Mouse (Mus musculus) embryonic facial prominence, embryonic 11.5 days (tissue): Measurements from ENCODE around the gene Tnfaip8l2. TPM values are rescaled to one million over a fixed set of nuclear protein-coding genes. Genes with fewer than 3 reads are reported as not detected.

Experiments
- ATAC-seq: fragments of 200-750 bp; cut with Nextera tagmentation; replicated peaks from 2 replicates; pipeline ENCODE4 v1.8.0; 2017; ENCODE audit warnings: low read depth; ENCODE audit not compliant: insufficient number of reproducible peaks, low FRiP score, low TSS enrichment
- DNase-seq: peaks from one replicate; pipeline ENCODE4 v3.0.0-alpha.2; 2015; ENCODE audit warnings: low spot score
- H3K27ac ChIP-seq: fragments of 300-500 bp; sonication (generic); replicated peaks from 2 replicates; pipeline ENCODE4 v1.5.1; 2014; ENCODE audit warnings: mild to moderate bottlenecking, low read depth, low read length, control low read depth
- H3K27me3 ChIP-seq: fragments of 300-500 bp; sonication (generic); 2 replicates; pipeline ENCODE4 v1.6.1; 2014; ENCODE audit warnings: mild to moderate bottlenecking, low read length, moderate library complexity, mixed read lengths; ENCODE audit not compliant: control insufficient read depth, insufficient read depth
- H3K36me3 ChIP-seq: fragments of 300-500 bp; sonication (generic); replicated peaks from 2 replicates; pipeline ENCODE4 v1.6.1; 2014; ENCODE audit warnings: low read depth, mild to moderate bottlenecking, low read length, moderate library complexity, mixed read lengths; ENCODE audit not compliant: control insufficient read depth, insufficient read depth
- H3K4me1 ChIP-seq: fragments of 300-500 bp; sonication (generic); 2 replicates; pipeline ENCODE4 v1.6.1; 2014; ENCODE audit warnings: low read length, mixed read lengths; ENCODE audit not compliant: control insufficient read depth, insufficient read depth
- H3K4me2 ChIP-seq: fragments of 300-500 bp; sonication (generic); 2 replicates; pipeline ENCODE4 v1.6.1; 2014; ENCODE audit warnings: low read depth, mild to moderate bottlenecking, control low read depth, low read length, moderate library complexity
- H3K4me3 ChIP-seq: fragments of 300-500 bp; sonication (generic); 2 replicates; pipeline ENCODE4 v1.5.1; 2014; ENCODE audit warnings: low read depth, low read length, control low read depth
- H3K9ac ChIP-seq: fragments of 300-500 bp; sonication (generic); replicated peaks from 2 replicates; pipeline ENCODE4 v1.6.1; 2014; ENCODE audit warnings: mild to moderate bottlenecking, control low read depth, low read length
- H3K9me3 ChIP-seq: fragments of 300-500 bp; sonication (generic); replicated peaks from 2 replicates; pipeline ENCODE4 v1.6.1; 2016; ENCODE audit warnings: mild to moderate bottlenecking, low read length, inconsistent platforms, mixed read lengths; ENCODE audit not compliant: control insufficient read depth
- WGBS: fragments of 180-500 bp; shearing (Covaris S2); extraction: QIAGEN DNeasy Blood & Tissue Kit; methylation state at CpG from one replicate; pipeline ENCODE4 v1.1.7; 2014; 5-methylcytosine and 5-hydroxymethylcytosine counted together
- polyA plus RNA-seq: library from polyadenylated mRNA; unstranded; fragments of >200 nt; fragmentation: Nextera tagmentation; extraction: Ambion mirVana; gene quantifications from 2 replicates; pipeline ENCODE4 v1.2.1, GENCODE M21; 2014

The Tnfaip8l2 gene
- polyA plus RNA-seq, 1 experiment from 2014 or later, result 2.0 TPM

GRCm38 (mm10) chr3:95176500-95176899, 34.3 kb upstream of the Tnfaip8l2 start:
- 56% methylated on average over 3 of the region's 3 CpGs for WGBS
- ATAC-seq (no peak), DNase-seq (no peak)
- peaks cover 27% of the 10 kb centered on the region for H3K27me3 ChIP-seq
- no peak overlapping the region for H3K9ac ChIP-seq
- no peak overlapping the region for H3K27ac ChIP-seq
- no peaks in the 10 kb centered on the region; the same call in 1 of the 2 replicates for H3K36me3 ChIP-seq
- no peak overlapping the region for H3K4me3 ChIP-seq
- peaks cover 9% of the 10 kb centered on the region for H3K4me1 ChIP-seq
- H3K9me3 ChIP-seq, result no peaks in the 10 kb centered on the region
- H3K4me2 ChIP-seq, result no peak overlapping the region

DNA sequence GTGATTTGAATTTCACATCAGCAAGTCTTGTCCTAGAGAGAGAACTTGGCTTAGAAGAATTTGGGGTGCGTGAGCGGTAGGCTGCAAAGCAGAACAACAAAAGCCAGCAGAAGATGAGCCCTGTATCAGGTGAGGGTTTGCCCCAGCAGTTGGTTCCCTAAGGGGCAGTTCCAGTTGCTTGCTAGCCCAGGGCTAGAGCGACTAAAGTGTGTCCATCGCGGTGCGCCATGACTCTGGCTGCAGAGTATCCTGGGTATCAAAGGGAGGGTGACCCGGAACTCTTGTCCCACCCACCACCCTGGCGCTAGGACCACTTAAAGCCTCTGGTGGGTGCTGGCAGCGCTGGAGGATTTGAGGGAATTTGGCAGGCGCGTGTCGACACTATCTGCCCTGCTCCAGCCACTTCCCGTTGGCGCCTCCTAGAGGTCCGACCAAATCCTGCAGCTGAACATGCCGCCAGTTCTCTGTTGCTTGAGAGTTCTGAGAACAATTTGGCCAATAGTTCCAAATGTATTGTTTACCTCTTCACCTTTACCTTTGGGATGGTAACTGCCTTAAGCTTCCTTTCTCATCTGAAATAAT, 31.9 kb upstream of the Tnfaip8l2 start:
- H3K36me3 ChIP-seq, result peaks cover 10% of the 10 kb centered on the region
- peak; percentile 84 for DNase-seq
- H3K4me3 ChIP-seq, result peak overlapping the region; percentile 23; the same call in 1 of the 2 replicates
- H3K9me3 ChIP-seq, result no peaks in the 10 kb centered on the region
- no peak overlapping the region for H3K9ac ChIP-seq
- H3K27me3 ChIP-seq, result peaks cover 41% of the 10 kb centered on the region
- WGBS, result 2% methylated on average over 16 of the region's 16 CpGs
- no peak overlapping the region for H3K27ac ChIP-seq
- peak; percentile 39; the same call in 1 of the 2 replicates for ATAC-seq
- no peak overlapping the region for H3K4me2 ChIP-seq
- H3K4me1 ChIP-seq, result peaks cover 9% of the 10 kb centered on the region

- H3K27ac ChIP-seq, result no peak overlapping the region
- WGBS, result 2% methylated on average over 46 of the region's 58 CpGs
- H3K4me1 ChIP-seq, result peaks cover 9% of the 10 kb centered on the region
- H3K27me3 ChIP-seq, result peaks cover 41% of the 10 kb centered on the region
- no peaks in the 10 kb centered on the region for H3K9me3 ChIP-seq
- peaks cover 10% of the 10 kb centered on the region for H3K36me3 ChIP-seq
- DNase-seq, result peak; percentile 40
- no peak; the same call in 1 of the 2 replicates for ATAC-seq
- peak overlapping the region; percentile 46 for H3K4me2 ChIP-seq
- peak overlapping the region; percentile 23 for H3K4me3 ChIP-seq
- peak overlapping the region; percentile 43 for H3K9ac ChIP-seq
These were observed 31.2 kb upstream of the Tnfaip8l2 start for GRCm38 (mm10) chr3:95173256-95173949.

DNA sequence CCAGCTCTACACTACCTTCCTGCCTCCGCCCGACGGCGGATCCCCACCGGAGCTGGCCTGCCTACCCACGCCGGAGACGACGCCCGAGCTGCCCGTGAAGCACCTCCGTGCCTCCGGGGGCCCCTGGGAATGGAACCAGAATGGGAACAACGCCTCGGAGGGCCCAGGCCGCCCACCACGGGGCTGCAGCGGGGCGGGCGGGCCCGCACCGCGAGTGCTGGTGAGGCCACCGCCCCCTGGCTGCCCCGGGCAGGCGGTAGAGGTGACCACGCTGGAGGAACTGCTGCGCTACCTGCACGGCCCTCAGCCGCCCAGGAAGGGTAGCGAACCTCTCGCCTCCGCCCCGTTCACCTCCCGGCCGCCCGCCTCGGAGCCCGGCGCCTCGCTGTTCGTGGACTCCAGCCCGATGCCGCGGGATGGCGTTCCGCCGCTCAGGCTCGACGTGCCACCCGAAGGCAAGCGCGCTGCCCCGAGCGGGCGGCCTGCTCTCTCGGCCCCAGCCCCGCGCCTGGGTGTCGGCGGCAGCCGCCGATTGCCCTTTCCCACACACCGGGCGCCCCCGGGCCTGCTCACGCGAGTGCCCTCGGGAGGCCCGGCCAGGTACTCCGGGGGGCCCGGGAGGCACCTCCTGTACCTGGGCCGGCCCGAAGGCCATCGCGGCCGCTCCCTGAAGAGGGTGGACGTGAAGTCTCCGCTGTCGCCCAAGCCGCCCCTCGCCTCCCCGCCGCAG, 30.5 kb upstream of the Tnfaip8l2 start:
- 14% methylated on average over 55 of the region's 84 CpGs for WGBS
- peak overlapping the region; percentile 46 for H3K4me2 ChIP-seq
- peaks cover 10% of the 10 kb centered on the region for H3K36me3 ChIP-seq

GRCm38 (mm10) chr3:95171105-95171504, 28.9 kb upstream of the Tnfaip8l2 start:
- peaks cover 12% of the 10 kb centered on the region for H3K36me3 ChIP-seq
- 84% methylated on average over 6 of the region's 6 CpGs for WGBS
- H3K9ac ChIP-seq, result no peak overlapping the region
- no peak overlapping the region for H3K4me3 ChIP-seq
- peaks cover 9% of the 10 kb centered on the region for H3K4me1 ChIP-seq
- ATAC-seq, result no peak
- no peak for DNase-seq
- H3K9me3 ChIP-seq, result no peaks in the 10 kb centered on the region
- no peak overlapping the region for H3K4me2 ChIP-seq
- H3K27me3 ChIP-seq, result peaks cover 41% of the 10 kb centered on the region
- H3K27ac ChIP-seq, result no peak overlapping the region

More for the DNA sequence above, 30.5 kb upstream of the Tnfaip8l2 start:
- H3K27me3 ChIP-seq, result peaks cover 41% of the 10 kb centered on the region
- no peak overlapping the region; the same call in 1 of the 2 replicates for H3K9ac ChIP-seq
- no peaks in the 10 kb centered on the region for H3K9me3 ChIP-seq
- DNase-seq, result peak; percentile 4
- ATAC-seq, result no peak
- no peak overlapping the region for H3K27ac ChIP-seq
- peaks cover 9% of the 10 kb centered on the region for H3K4me1 ChIP-seq
- peak overlapping the region; percentile 6; the same call in 1 of the 2 replicates for H3K4me3 ChIP-seq

GRCm38 (mm10) chr3:95169996-95170395, 27.8 kb upstream of the Tnfaip8l2 start:
- Histone ChIP-seq H3K9me3 (no peaks in the 10 kb centered on the region), H3K27ac (no peak overlapping the region), H3K27me3 (peaks cover 41% of the 10 kb centered on the region), H3K4me3 (no peak overlapping the region), H3K4me2 (no peak overlapping the region), H3K9ac (no peak overlapping the region), H3K4me1 (peaks cover 9% of the 10 kb centered on the region), H3K36me3 (peaks cover 12% of the 10 kb centered on the region)
- DNase-seq (no peak), ATAC-seq (no peak)
- 90% methylated on average over 10 of the region's 10 CpGs for WGBS

DNA sequence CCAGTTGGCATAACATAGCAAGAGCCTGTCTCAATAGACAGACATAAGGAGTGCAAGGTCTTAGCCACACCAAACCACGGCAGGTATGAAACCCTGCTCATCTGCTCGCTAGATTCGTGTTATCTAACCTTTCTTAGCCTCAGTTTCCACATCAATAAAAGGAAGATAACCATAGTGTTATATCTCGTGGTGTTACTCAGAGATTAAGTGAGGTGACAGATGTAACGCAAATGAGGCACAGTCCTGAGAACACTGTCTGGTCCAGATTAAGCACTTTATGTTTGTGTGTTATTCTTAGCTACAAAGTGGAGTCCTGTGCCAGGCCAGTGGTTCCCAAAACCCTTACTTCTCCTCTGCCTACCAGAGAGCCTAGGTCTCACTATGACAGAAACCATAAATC, 22.7 kb upstream of the Tnfaip8l2 start:
- no peak overlapping the region for H3K27ac ChIP-seq
- DNase-seq, result no peak
- H3K4me2 ChIP-seq, result no peak overlapping the region
- H3K27me3 ChIP-seq, result no peaks in the 10 kb centered on the region
- H3K4me1 ChIP-seq, result no peaks in the 10 kb centered on the region
- H3K4me3 ChIP-seq, result no peak overlapping the region
- WGBS, result 88% methylated on average over 5 of the region's 5 CpGs
- ATAC-seq, result no peak
- H3K9me3 ChIP-seq, result no peaks in the 10 kb centered on the region
- H3K9ac ChIP-seq, result no peak overlapping the region
- H3K36me3 ChIP-seq, result peaks cover 5% of the 10 kb centered on the region

- no peak overlapping the region for H3K4me3 ChIP-seq
These were observed 22.0 kb upstream of the Tnfaip8l2 start for GRCm38 (mm10) chr3:95164256-95164550.

More at GRCm38 (mm10) chr3:95164256-95164550, 22.0 kb upstream of the Tnfaip8l2 start:
- Histone ChIP-seq H3K9me3 (no peaks in the 10 kb centered on the region), H3K9ac (no peak overlapping the region), H3K27me3 (no peaks in the 10 kb centered on the region), H3K36me3 (peaks cover 3% of the 10 kb centered on the region), H3K27ac (no peak overlapping the region), H3K4me2 (no peak overlapping the region), H3K4me1 (no peaks in the 10 kb centered on the region)
- 63% methylated on average over 5 of the region's 5 CpGs for WGBS
- no peak for DNase-seq
- ATAC-seq, result no peak
